Mouse (Mus musculus) embryonic facial prominence, embryonic 13.5 days (tissue): Measurements from ENCODE around the gene Ppargc1a. TPM values are rescaled to one million over a fixed set of nuclear protein-coding genes. Genes with fewer than 3 reads are reported as not detected.
A peak's percentile ranks its signal among the peaks of the same experiment; 100 is the strongest.

Source experiments
- ATAC-seq: fragments of 200-750 bp; cut with Nextera tagmentation; 2 replicates; pipeline ENCODE4 v1.8.0; 2017; ENCODE audit warnings: low read depth; ENCODE audit not compliant: insufficient number of reproducible peaks, insufficient read depth, low FRiP score, low TSS enrichment
- H3K27ac ChIP-seq: fragments of 300-500 bp; sonication (generic); 2 replicates; pipeline ENCODE4 v1.5.1; 2015; ENCODE audit warnings: moderate library complexity, mild to moderate bottlenecking, inconsistent platforms
- H3K27me3 ChIP-seq: fragments of 300-500 bp; sonication (generic); 2 replicates; pipeline ENCODE4 v1.6.1; 2015; ENCODE audit warnings: mild to moderate bottlenecking, inconsistent platforms
- H3K36me3 ChIP-seq: fragments of 300-500 bp; sonication (generic); 2 replicates; pipeline ENCODE4 v1.6.1; 2015; ENCODE audit warnings: mild to moderate bottlenecking, inconsistent platforms
- H3K4me1 ChIP-seq: fragments of 300-500 bp; sonication (generic); 2 replicates; pipeline ENCODE4 v1.6.1; 2015; ENCODE audit warnings: inconsistent platforms
- H3K4me2 ChIP-seq: fragments of 300-500 bp; sonication (generic); 2 replicates; pipeline ENCODE4 v1.6.1; 2015; ENCODE audit warnings: moderate library complexity, mild to moderate bottlenecking, inconsistent platforms
- H3K4me3 ChIP-seq: fragments of 300-500 bp; sonication (generic); 2 replicates; pipeline ENCODE4 v1.5.1; 2015; ENCODE audit warnings: mild to moderate bottlenecking, inconsistent platforms
- H3K9ac ChIP-seq: fragments of 300-500 bp; sonication (generic); 2 replicates; pipeline ENCODE4 v1.6.1; 2015; ENCODE audit warnings: mild to moderate bottlenecking, inconsistent platforms
- H3K9me3 ChIP-seq: fragments of 300-500 bp; sonication (generic); 2 replicates; pipeline ENCODE4 v1.6.1; 2016; ENCODE audit warnings: inconsistent platforms
- WGBS: fragments of 180-500 bp; shearing (Covaris S2); methylation state at CpG from one replicate; pipeline ENCODE4 v1.1.7; 2015; ENCODE audit warnings: mixed read lengths; 5-methylcytosine and 5-hydroxymethylcytosine counted together
- polyA plus RNA-seq: library from polyadenylated mRNA; unstranded; fragments of >200 nt; fragmentation: Nextera tagmentation; extraction: Ambion mirVana; gene quantifications from 2 replicates; pipeline ENCODE4 v1.2.1, GENCODE M21; 2015

Gene Ppargc1a
- polyA plus RNA-seq, 1 experiment from 2014 or later = 4.2 TPM

GRCm38 (mm10) chr5:51534456-51534855, 33.1 kb downstream of the Ppargc1a start:
- Histone ChIP-seq H3K4me3 (no peak overlapping the region), H3K9me3 (no peaks in the 10 kb centered on the region), H3K27me3 (no peaks in the 10 kb centered on the region), H3K4me1 (no peaks in the 10 kb centered on the region), H3K36me3 (no peaks in the 10 kb centered on the region), H3K9ac (no peak overlapping the region), H3K4me2 (no peak overlapping the region), H3K27ac (no peak overlapping the region)
- WGBS = 77% methylated on average over 1 of the region's 1 CpGs
- ATAC-seq = no peak

- no peak overlapping the region for H3K4me2 ChIP-seq
- no peaks in the 10 kb centered on the region for H3K9me3 ChIP-seq
- no peaks in the 10 kb centered on the region for H3K36me3 ChIP-seq
- H3K9ac ChIP-seq = no peak overlapping the region
- H3K4me3 ChIP-seq = no peak overlapping the region
- WGBS = 93% methylated on average over 1 of the region's 1 CpGs
- no peak for ATAC-seq
- H3K27me3 ChIP-seq = no peaks in the 10 kb centered on the region
- no peak overlapping the region for H3K27ac ChIP-seq
- no peaks in the 10 kb centered on the region for H3K4me1 ChIP-seq
Observed at GRCm38 (mm10) chr5:51531286-51531685, 36.2 kb downstream of the Ppargc1a start.

- ATAC-seq = no peak
- Histone ChIP-seq H3K4me2 (no peak overlapping the region), H3K27ac (no peak overlapping the region), H3K9ac (no peak overlapping the region), H3K9me3 (no peaks in the 10 kb centered on the region), H3K36me3 (no peaks in the 10 kb centered on the region), H3K27me3 (no peaks in the 10 kb centered on the region), H3K4me3 (no peak overlapping the region), H3K4me1 (no peaks in the 10 kb centered on the region)
- WGBS = 68% methylated on average over 2 of the region's 2 CpGs
Observed at GRCm38 (mm10) chr5:51529444-51529843, 38.1 kb downstream of the Ppargc1a start.

- ATAC-seq = no peak
- Histone ChIP-seq H3K36me3 (no peaks in the 10 kb centered on the region), H3K4me1 (no peaks in the 10 kb centered on the region), H3K9me3 (no peaks in the 10 kb centered on the region), H3K4me2 (no peak overlapping the region), H3K27ac (no peak overlapping the region), H3K4me3 (no peak overlapping the region), H3K27me3 (no peaks in the 10 kb centered on the region), H3K9ac (no peak overlapping the region)
Observed at GRCm38 (mm10) chr5:51528165-51528498, 39.4 kb downstream of the Ppargc1a start.

- H3K27ac ChIP-seq = no peak overlapping the region
- H3K9me3 ChIP-seq = no peaks in the 10 kb centered on the region
- no peak overlapping the region for H3K4me2 ChIP-seq
- H3K27me3 ChIP-seq = no peaks in the 10 kb centered on the region
- WGBS = 77% methylated on average over 5 of the region's 5 CpGs
- no peaks in the 10 kb centered on the region for H3K4me1 ChIP-seq
- no peaks in the 10 kb centered on the region for H3K36me3 ChIP-seq
- no peak overlapping the region for H3K9ac ChIP-seq
- no peak for ATAC-seq
- no peak overlapping the region for H3K4me3 ChIP-seq
Observed at GRCm38 (mm10) chr5:51527498-51528164, 39.9 kb downstream of the Ppargc1a start.

GRCm38 (mm10) chr5:51525858-51526257, 41.7 kb downstream of the Ppargc1a start:
- no peak overlapping the region for H3K9ac ChIP-seq
- H3K27ac ChIP-seq = no peak overlapping the region
- no peaks in the 10 kb centered on the region for H3K36me3 ChIP-seq
- no peak overlapping the region for H3K4me2 ChIP-seq
- no peak overlapping the region for H3K4me3 ChIP-seq
- H3K9me3 ChIP-seq = no peaks in the 10 kb centered on the region
- H3K4me1 ChIP-seq = no peaks in the 10 kb centered on the region
- no peak for ATAC-seq
- no peaks in the 10 kb centered on the region for H3K27me3 ChIP-seq
- WGBS = 86% methylated on average over 2 of the region's 2 CpGs

- H3K27me3 ChIP-seq = no peaks in the 10 kb centered on the region
- H3K4me1 ChIP-seq = no peaks in the 10 kb centered on the region
- ATAC-seq = no peak
- no peak overlapping the region for H3K27ac ChIP-seq
- H3K4me3 ChIP-seq = no peak overlapping the region
- no peaks in the 10 kb centered on the region for H3K36me3 ChIP-seq
- WGBS = 74% methylated on average over 3 of the region's 3 CpGs
- H3K4me2 ChIP-seq = no peak overlapping the region
- no peaks in the 10 kb centered on the region for H3K9me3 ChIP-seq
- no peak overlapping the region for H3K9ac ChIP-seq
Observed at GRCm38 (mm10) chr5:51520807-51521206, 46.7 kb downstream of the Ppargc1a start.

GRCm38 (mm10) chr5:51517440-51518187, 49.9 kb downstream of the Ppargc1a start:
- Histone ChIP-seq H3K4me1 (no peaks in the 10 kb centered on the region), H3K27me3 (no peaks in the 10 kb centered on the region), H3K27ac (no peak overlapping the region), H3K4me2 (no peak overlapping the region), H3K9me3 (no peaks in the 10 kb centered on the region), H3K4me3 (no peak overlapping the region), H3K9ac (no peak overlapping the region), H3K36me3 (no peaks in the 10 kb centered on the region)
- 88% methylated on average over 6 of the region's 6 CpGs for WGBS
- ATAC-seq = no peak

- ATAC-seq = no peak
- Histone ChIP-seq H3K9ac (no peak overlapping the region), H3K4me1 (peaks cover 10% of the 10 kb centered on the region; the same call in 1 of the 2 replicates), H3K4me2 (no peak overlapping the region), H3K27me3 (no peaks in the 10 kb centered on the region), H3K9me3 (no peaks in the 10 kb centered on the region), H3K27ac (no peak overlapping the region), H3K36me3 (no peaks in the 10 kb centered on the region), H3K4me3 (no peak overlapping the region)
- WGBS = 41% methylated on average over 2 of the region's 2 CpGs
Observed at GRCm38 (mm10) chr5:51504654-51505053, 62.9 kb downstream of the Ppargc1a start.

- H3K9me3 ChIP-seq = no peaks in the 10 kb centered on the region
- H3K36me3 ChIP-seq = no peaks in the 10 kb centered on the region
- no peak for ATAC-seq
- WGBS = 76% methylated on average over 9 of the region's 9 CpGs
- no peak overlapping the region for H3K9ac ChIP-seq
- H3K4me3 ChIP-seq = no peak overlapping the region
- no peaks in the 10 kb centered on the region for H3K27me3 ChIP-seq
- H3K4me2 ChIP-seq = no peak overlapping the region
- H3K4me1 ChIP-seq = peaks cover 10% of the 10 kb centered on the region
- no peak overlapping the region for H3K27ac ChIP-seq
Observed at GRCm38 (mm10) chr5:51497910-51498517, 69.5 kb downstream of the Ppargc1a start.

- no peak overlapping the region for H3K4me3 ChIP-seq
- no peaks in the 10 kb centered on the region for H3K36me3 ChIP-seq
- no peak overlapping the region for H3K27ac ChIP-seq
- H3K4me1 ChIP-seq = peaks cover 10% of the 10 kb centered on the region
- no peak overlapping the region for H3K9ac ChIP-seq
- peak overlapping the region; percentile 30 for H3K4me2 ChIP-seq
- H3K27me3 ChIP-seq = no peaks in the 10 kb centered on the region
- ATAC-seq = no peak
- whole genome bisulfite sequencing = 60% methylated on average over 6 of the region's 6 CpGs
- no peaks in the 10 kb centered on the region for H3K9me3 ChIP-seq
Observed at GRCm38 (mm10) chr5:51495446-51495845, 72.1 kb downstream of the Ppargc1a start.

GRCm38 (mm10) chr5:51494358-51494876, 73.1 kb downstream of the Ppargc1a start:
- Histone ChIP-seq H3K27me3 (no peaks in the 10 kb centered on the region), H3K36me3 (no peaks in the 10 kb centered on the region), H3K9ac (no peak overlapping the region), H3K9me3 (no peaks in the 10 kb centered on the region), H3K4me3 (no peak overlapping the region), H3K4me1 (peaks cover 10% of the 10 kb centered on the region), H3K27ac (no peak overlapping the region), H3K4me2 (0 out of 2 replicates have a peak overlapping the region, but pooled peaks have one; percentile 30)
- no peak for ATAC-seq
- WGBS = 73% methylated on average over 15 of the region's 15 CpGs
